Mouse (Mus musculus): Measurements from ENCODE around the gene Pcdh8. TPM values are rescaled to one million over a fixed set of nuclear protein-coding genes. Genes with fewer than 3 reads are reported as not detected.

Pcdh8 gene
- polyA plus RNA-seq, 1 experiment from 2014 or later = 42.6 TPM

- H3K4me1 ChIP-seq = 0 out of 2 replicates have a peak, but pooled peaks cover 3% of the 10 kb centered on the region
- H3K27me3 ChIP-seq = no peaks in the 10 kb centered on the region
- H3K9me3 ChIP-seq (replicated peaks) = no peaks in the 10 kb centered on the region
- H3K9ac ChIP-seq = no peak overlapping the region
- H3K4me3 ChIP-seq = no peak overlapping the region
- WGBS = 74% methylated on average over 9 of the region's 9 CpGs
- H3K36me3 ChIP-seq = no peaks in the 10 kb centered on the region
- ATAC-seq (ENCODE audit: low FRiP score) = no peak
- no peak overlapping the region for H3K27ac ChIP-seq
- no peak overlapping the region for H3K4me2 ChIP-seq (replicated peaks)
These were observed 32.7 kb downstream of the Pcdh8 start for GRCm38 (mm10) chr14:79738441-79738840.

GRCm38 (mm10) chr14:79737642-79738379, 33.3 kb downstream of the Pcdh8 start:
- ATAC-seq (ENCODE audit: low FRiP score) = peak; percentile 41; the same call in 1 of the 2 replicates

GRCm38 (mm10) chr14:79736781-79737180, 34.3 kb downstream of the Pcdh8 start:
- H3K9ac ChIP-seq = no peak overlapping the region
- H3K36me3 ChIP-seq = no peaks in the 10 kb centered on the region
- H3K9me3 ChIP-seq (replicated peaks) = no peaks in the 10 kb centered on the region
- WGBS = 63% methylated on average over 6 of the region's 6 CpGs
- H3K27ac ChIP-seq = no peak overlapping the region; the same call in 1 of the 2 replicates
- no peak overlapping the region for H3K4me2 ChIP-seq (replicated peaks)
- no peaks in the 10 kb centered on the region for H3K27me3 ChIP-seq
- H3K4me3 ChIP-seq = no peak overlapping the region
- ATAC-seq (ENCODE audit: low FRiP score) = no peak
- 0 out of 2 replicates have a peak, but pooled peaks cover 3% of the 10 kb centered on the region for H3K4me1 ChIP-seq

More at GRCm38 (mm10) chr14:79737642-79738379, 33.3 kb downstream of the Pcdh8 start:
- H3K4me2 ChIP-seq (replicated peaks) = no peak overlapping the region
- 0 out of 2 replicates have a peak, but pooled peaks cover 3% of the 10 kb centered on the region for H3K4me1 ChIP-seq
- H3K27me3 ChIP-seq = no peaks in the 10 kb centered on the region
- H3K9me3 ChIP-seq (replicated peaks) = no peaks in the 10 kb centered on the region
- 64% methylated on average over 9 of the region's 9 CpGs for WGBS
- no peak overlapping the region for H3K27ac ChIP-seq
- H3K9ac ChIP-seq = no peak overlapping the region
- no peaks in the 10 kb centered on the region for H3K36me3 ChIP-seq
- no peak overlapping the region for H3K4me3 ChIP-seq

- no peak overlapping the region for H3K27ac ChIP-seq
- 72% methylated on average over 6 of the region's 6 CpGs for WGBS
- H3K9me3 ChIP-seq (replicated peaks) = no peaks in the 10 kb centered on the region
- H3K36me3 ChIP-seq = no peaks in the 10 kb centered on the region
- ATAC-seq (ENCODE audit: low FRiP score) = no peak
- peaks cover 3% of the 10 kb centered on the region; the same call in 1 of the 2 replicates for H3K4me1 ChIP-seq
- no peak overlapping the region for H3K4me3 ChIP-seq
- H3K27me3 ChIP-seq = no peaks in the 10 kb centered on the region
- no peak overlapping the region for H3K4me2 ChIP-seq (replicated peaks)
- H3K9ac ChIP-seq = no peak overlapping the region
These were observed 37.6 kb downstream of the Pcdh8 start for GRCm38 (mm10) chr14:79733501-79733900.

- Histone ChIP-seq H3K4me3 (no peak overlapping the region), H3K9me3 (replicated peaks) (no peaks in the 10 kb centered on the region), H3K9ac (no peak overlapping the region), H3K27me3 (no peaks in the 10 kb centered on the region), H3K36me3 (no peaks in the 10 kb centered on the region), H3K4me2 (replicated peaks) (no peak overlapping the region), H3K4me1 (peaks cover 12% of the 10 kb centered on the region), H3K27ac (no peak overlapping the region)
- 63% methylated on average over 6 of the region's 6 CpGs for WGBS
- no peak for ATAC-seq (ENCODE audit: low FRiP score)
These were observed 42.3 kb downstream of the Pcdh8 start for GRCm38 (mm10) chr14:79728811-79729210.

GRCm38 (mm10) chr14:79724002-79724681, 47.0 kb downstream of the Pcdh8 start:
- H3K9ac ChIP-seq = no peak overlapping the region
- 67% methylated on average over 18 of the region's 18 CpGs for WGBS
- peak; percentile 75 for ATAC-seq (ENCODE audit: low FRiP score)
- H3K4me2 ChIP-seq (replicated peaks) = no peak overlapping the region
- no peaks in the 10 kb centered on the region for H3K36me3 ChIP-seq
- no peaks in the 10 kb centered on the region for H3K9me3 ChIP-seq (replicated peaks)
- no peak overlapping the region for H3K4me3 ChIP-seq
- peak overlapping the region; percentile 64 for H3K27ac ChIP-seq
- H3K4me1 ChIP-seq = peaks cover 28% of the 10 kb centered on the region
- H3K27me3 ChIP-seq = no peaks in the 10 kb centered on the region

- Histone ChIP-seq H3K4me3 (no peak overlapping the region), H3K9ac (no peak overlapping the region), H3K4me2 (replicated peaks) (no peak overlapping the region), H3K4me1 (peaks cover 28% of the 10 kb centered on the region), H3K36me3 (no peaks in the 10 kb centered on the region), H3K27ac (no peak overlapping the region), H3K27me3 (no peaks in the 10 kb centered on the region), H3K9me3 (replicated peaks) (no peaks in the 10 kb centered on the region)
- no peak for ATAC-seq (ENCODE audit: low FRiP score)
- WGBS = 34% methylated on average over 7 of the region's 7 CpGs
These were observed 48.9 kb downstream of the Pcdh8 start for GRCm38 (mm10) chr14:79722228-79722627.

MicroRNAs within 50 kb of the gene (microRNA counts, 519-probe panel; counts per million panel counts)
- microRNA mmu-miR-759 = 470 counts per million, percentile 58 among the panel's probes with 10 or more counts

Small RNA genes lying within 50 kb of the gene (microRNA-seq; reads per million reads assigned to microRNA genes)
- gene Mir759 = not detected

Other genes with a start within 250 kb of the Pcdh8 start
- gene Sugt1, start 183.6 kb downstream of the Pcdh8 start, polyA plus RNA-seq (2016; fragmentation: Nextera tagmentation; extraction: Ambion mirVana) = 128 and 133 TPM in 2 replicates
- gene Cnmd, start 109.1 kb downstream of the Pcdh8 start, polyA plus RNA-seq (2016; fragmentation: Nextera tagmentation; extraction: Ambion mirVana) = 66.9 and 90.7 TPM in 2 replicates
- gene Olfm4, start 212.8 kb upstream of the Pcdh8 start, polyA plus RNA-seq (2016; fragmentation: Nextera tagmentation; extraction: Ambion mirVana) = 1.1 and 1.4 TPM in 2 replicates